In the genomic region with DNA sequence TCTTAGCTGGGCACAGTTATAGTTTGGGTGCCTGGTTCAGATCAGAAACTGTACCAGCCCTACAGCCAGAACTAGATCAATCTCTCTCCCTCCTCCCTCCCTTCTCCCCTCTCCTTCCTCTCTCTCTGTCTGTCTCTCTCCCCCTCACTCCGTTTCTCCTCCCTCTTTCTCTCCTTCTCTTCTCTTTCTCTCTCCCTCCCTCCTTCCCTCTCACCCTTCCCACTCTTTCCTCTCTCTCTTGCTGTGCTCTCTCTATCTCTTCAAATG, we compare ENCODE assay signal across 7 mouse cellular contexts.
DNase-seq lines count a peak whose midpoint lies in the region; ATAC-seq and TF ChIP-seq lines count a peak whose summit lies in the region.

No protein-coding gene starts in this region.

- H3K27me3 ChIP-seq in forebrain, embryonic 12.5 days = 0 out of 2 replicates have a peak, but pooled peaks cover 6% of the 10 kb centered on the region
- H3K27me3 ChIP-seq in intestine, embryonic 16.5 days (replicated peaks; ENCODE audit: control insufficient read depth, insufficient read depth, low read length) = no peaks in the 10 kb centered on the region

- no peak for TF ChIP-seq POLR2A in olfactory bulb, adult 2 months (IDR thresholded peaks at IDR 0.05; ENCODE audit: insufficient read depth, low read depth, low read length)

- DNase-seq in layer of hippocampus, adult 2 months (ENCODE audit: low spot score in 2 of 2) = no peak
- DNase-seq in layer of hippocampus, adult 9-11 months = no peak
- no peak for DNase-seq in yolk sac, embryonic 10.5 days (ENCODE audit: low spot score)
- no peak for DNase-seq in frontal cortex, postnatal 14 days (ENCODE audit: low spot score in 2 of 2)

- ATAC-seq in forebrain, embryonic 12.5 days (ENCODE audit: low FRiP score) = peak; percentile 42; the same call in 1 of the 2 replicates
- ATAC-seq in intestine, embryonic 16.5 days = no peak

- H3K9ac ChIP-seq in forebrain, embryonic 12.5 days = 0 out of 2 replicates have a peak overlapping the region, but pooled peaks have one; percentile 12
- no peak overlapping the region for H3K9ac ChIP-seq in intestine, embryonic 16.5 days (ENCODE audit: low read depth, low read length)

- WGBS in forebrain, embryonic 12.5 days = 8% methylated on average over 1 of the region's 1 CpGs
- WGBS in intestine, embryonic 16.5 days = 22% methylated on average over 1 of the region's 1 CpGs
- 4% methylated on average over 1 of the region's 1 CpGs for WGBS in olfactory bulb, adult 2 months

- peak overlapping the region; percentile 92 for H3K27ac ChIP-seq in layer of hippocampus, adult 2 months
- H3K27ac ChIP-seq in forebrain, embryonic 12.5 days = 0 out of 2 replicates have a peak overlapping the region, but pooled peaks have one; percentile 25
- no peak overlapping the region; the same call in 1 of the 2 replicates for H3K27ac ChIP-seq in intestine, embryonic 16.5 days (ENCODE audit: low read length)
- H3K27ac ChIP-seq in olfactory bulb, adult 2 months (ENCODE audit: insufficient read depth, low read depth, low read length) = peak overlapping the region; percentile 94

- TF ChIP-seq CTCF in layer of hippocampus, adult 2 months (conservative IDR thresholded peaks at IDR 0.05) = no peak
- no peak for TF ChIP-seq CTCF in olfactory bulb, adult 2 months (IDR thresholded peaks at IDR 0.05; ENCODE audit: insufficient read depth, low read depth, low read length)

- no peaks in the 10 kb centered on the region for H3K9me3 ChIP-seq in forebrain, embryonic 12.5 days
- no peaks in the 10 kb centered on the region for H3K9me3 ChIP-seq in intestine, embryonic 16.5 days (ENCODE audit: control insufficient read depth, low read length)

- no peaks in the 10 kb centered on the region for H3K36me3 ChIP-seq in forebrain, embryonic 12.5 days (replicated peaks)
- H3K36me3 ChIP-seq in intestine, embryonic 16.5 days (ENCODE audit: control insufficient read depth, insufficient read depth, low read length) = no peaks in the 10 kb centered on the region

- H3K4me3 ChIP-seq in layer of hippocampus, adult 2 months = peak overlapping the region; percentile 69
- H3K4me3 ChIP-seq in forebrain, embryonic 12.5 days (replicated peaks) = peak overlapping the region; percentile 44
- no peak overlapping the region for H3K4me3 ChIP-seq in intestine, embryonic 16.5 days (ENCODE audit: low read length)
- peak overlapping the region; percentile 29 for H3K4me3 ChIP-seq in olfactory bulb, adult 2 months (ENCODE audit: insufficient read depth, low read depth, low read length)

- H3K4me1 ChIP-seq in forebrain, embryonic 12.5 days = peaks cover 36% of the 10 kb centered on the region
- peaks cover 12% of the 10 kb centered on the region for H3K4me1 ChIP-seq in intestine, embryonic 16.5 days (ENCODE audit: control insufficient read depth, insufficient read depth, low read length)
- peaks cover 5% of the 10 kb centered on the region; the same call in 1 of the 2 replicates for H3K4me1 ChIP-seq in olfactory bulb, adult 2 months (ENCODE audit: control insufficient read depth, insufficient read depth, low read length)

- peak overlapping the region; percentile 65 for H3K4me2 ChIP-seq in forebrain, embryonic 12.5 days
- peak overlapping the region; percentile 62 for H3K4me2 ChIP-seq in intestine, embryonic 16.5 days (ENCODE audit: low read depth, low read length)
